Mouse (Mus musculus): ENCODE measurements around the gene Uqcc2. TPM values are rescaled to one million over a fixed set of nuclear protein-coding genes. Genes with fewer than 3 reads are reported as not detected.

Gene Uqcc2
- polyA plus RNA-seq, 1 experiment from 2014 or later: 257 TPM

DNA sequence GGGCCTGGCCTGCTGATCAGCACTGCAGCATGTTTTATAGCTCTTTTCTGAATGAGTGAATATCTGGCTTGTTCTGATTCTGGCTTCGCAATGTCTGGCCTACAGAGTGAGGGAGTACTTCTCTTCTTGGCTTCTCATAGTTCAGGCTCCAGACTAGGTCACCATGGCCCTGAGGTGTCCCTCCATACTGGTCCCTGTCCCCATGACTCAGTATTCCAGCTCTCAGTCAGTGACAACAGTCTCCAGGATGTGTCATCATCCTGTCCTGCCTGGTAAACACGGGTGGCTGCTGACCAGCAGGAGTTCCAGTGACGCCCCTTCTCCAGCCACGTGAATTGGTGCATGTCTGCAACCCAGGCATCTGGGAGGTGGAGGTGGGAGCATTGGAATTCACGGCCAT lies 37.4 kb upstream of the Uqcc2 start:
- no peaks in the 10 kb centered on the region for H3K9me3 ChIP-seq
- H3K4me3 ChIP-seq: no peak overlapping the region
- peaks cover 9% of the 10 kb centered on the region; the same call in 1 of the 2 replicates for H3K4me1 ChIP-seq
- H3K9ac ChIP-seq: no peak overlapping the region
- H3K4me2 ChIP-seq: no peak overlapping the region
- no peak for ATAC-seq (ENCODE audit: borderline replicate concordance, extremely low read depth, low FRiP score, low TSS enrichment)
- no peaks in the 10 kb centered on the region for H3K36me3 ChIP-seq
- 63% methylated on average over 5 of the region's 5 CpGs for WGBS
- H3K27ac ChIP-seq: no peak overlapping the region
- no peaks in the 10 kb centered on the region for H3K27me3 ChIP-seq

DNA sequence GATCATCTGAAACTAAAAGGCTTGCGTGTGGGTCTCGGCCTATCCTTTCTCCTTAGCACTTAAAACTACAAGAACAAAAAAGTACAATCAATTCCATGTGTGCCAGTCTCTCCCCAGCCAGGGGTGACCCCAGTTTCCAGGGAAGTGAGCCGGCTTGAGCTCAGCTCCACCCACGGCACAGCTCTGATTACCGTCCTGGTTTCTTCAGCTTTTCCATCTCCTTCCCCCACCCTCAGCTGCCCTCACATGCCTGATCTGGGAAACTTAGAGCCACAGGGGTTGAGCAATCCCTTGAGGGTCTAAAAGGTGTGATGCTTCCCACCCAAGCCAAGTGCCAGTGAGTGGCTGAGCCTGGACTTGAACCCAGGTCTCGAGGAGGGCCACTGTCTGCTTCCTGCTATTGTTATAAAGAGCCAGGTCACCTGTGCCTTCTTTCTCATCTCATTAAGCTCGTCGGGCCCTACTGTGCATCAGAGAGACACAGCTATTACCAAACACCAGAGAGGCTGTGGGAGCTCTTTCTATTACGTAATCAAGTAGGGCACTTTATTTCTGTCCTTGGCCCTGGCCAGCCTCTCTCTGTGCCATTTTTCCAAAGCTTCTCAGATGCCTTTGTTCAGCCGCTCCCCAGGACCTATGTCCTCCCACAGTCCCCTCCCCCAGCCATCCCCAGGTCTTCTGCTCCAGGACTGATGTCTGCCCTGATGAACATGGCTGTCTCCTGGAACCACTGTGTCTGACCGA lies 36.4 kb upstream of the Uqcc2 start:
- WGBS: 66% methylated on average over 11 of the region's 11 CpGs
- no peaks in the 10 kb centered on the region for H3K4me1 ChIP-seq
- H3K4me2 ChIP-seq: no peak overlapping the region
- H3K4me3 ChIP-seq: no peak overlapping the region
- ATAC-seq (ENCODE audit: borderline replicate concordance, extremely low read depth, low FRiP score, low TSS enrichment): no peak
- H3K9me3 ChIP-seq: no peaks in the 10 kb centered on the region
- no peak overlapping the region for H3K9ac ChIP-seq
- no peak overlapping the region for H3K27ac ChIP-seq
- no peaks in the 10 kb centered on the region for H3K36me3 ChIP-seq
- no peaks in the 10 kb centered on the region for H3K27me3 ChIP-seq

DNA sequence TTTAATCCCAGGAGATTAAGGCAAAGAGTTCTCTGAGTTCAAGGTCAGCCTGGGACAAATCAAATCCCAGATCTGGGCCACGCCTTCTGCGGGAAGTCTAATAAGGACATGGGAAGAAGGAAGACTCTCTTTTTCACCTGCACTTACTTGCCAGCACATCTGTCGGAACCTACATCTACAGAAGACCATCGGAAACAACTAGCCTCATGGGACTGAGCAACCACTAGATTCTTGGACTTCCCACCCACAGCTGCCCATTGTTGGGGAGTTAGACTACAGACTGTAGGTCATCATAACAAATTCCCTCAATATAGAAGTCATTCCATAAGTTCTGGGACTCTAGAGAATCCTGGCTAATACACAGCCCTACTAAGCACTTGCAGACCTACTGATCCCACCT lies 34.9 kb upstream of the Uqcc2 start:
- H3K4me1 ChIP-seq: no peaks in the 10 kb centered on the region

DNA sequence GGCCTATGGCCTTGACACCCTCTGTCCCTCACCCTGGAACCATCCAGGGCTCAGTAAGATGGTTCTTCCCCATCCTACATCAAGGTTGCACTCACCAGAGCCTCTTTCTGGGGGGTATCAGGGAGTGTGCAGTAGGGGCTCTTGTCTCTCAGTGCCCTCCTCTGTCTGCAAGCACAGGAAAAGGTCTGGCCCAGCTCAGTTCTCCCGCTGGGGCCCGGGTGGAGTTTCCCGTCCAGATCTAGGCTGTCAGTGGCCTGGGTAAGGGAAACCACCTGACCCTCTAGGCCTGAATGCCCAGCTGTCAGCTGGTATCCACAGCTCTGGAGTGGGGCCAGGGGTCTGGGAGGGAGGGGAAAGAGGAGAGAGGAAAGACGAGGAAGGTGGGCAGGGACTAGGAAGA lies 33.8 kb upstream of the Uqcc2 start, which contains the start of gene Ip6k3:
Gene Ip6k3 (minus strand): TSS at position 251 of the 400 bp plus-strand sequence.
- WGBS: 42% methylated on average over 4 of the region's 4 CpGs
- ATAC-seq (ENCODE audit: borderline replicate concordance, extremely low read depth, low FRiP score, low TSS enrichment): no peak
- Histone ChIP-seq H3K9ac (no peak within 1 kb of the TSS), H3K36me3 (no peaks in the 10 kb centered on the region), H3K4me3 (no peak within 1 kb of the TSS), H3K27ac (no peak within 1 kb of the TSS), H3K27me3 (no peaks in the 10 kb centered on the region), H3K9me3 (no peaks in the 10 kb centered on the region), H3K4me2 (no peak within 1 kb of the TSS), H3K4me1 (no peaks in the 10 kb centered on the region)

More for the DNA sequence above, 34.9 kb upstream of the Uqcc2 start:
- WGBS: 85% methylated on average over 4 of the region's 4 CpGs
- ATAC-seq (ENCODE audit: borderline replicate concordance, extremely low read depth, low FRiP score, low TSS enrichment): no peak
- Histone ChIP-seq H3K4me3 (no peak overlapping the region), H3K9ac (no peak overlapping the region), H3K4me2 (no peak overlapping the region), H3K9me3 (no peaks in the 10 kb centered on the region), H3K27ac (no peak overlapping the region), H3K36me3 (no peaks in the 10 kb centered on the region), H3K27me3 (no peaks in the 10 kb centered on the region)

DNA sequence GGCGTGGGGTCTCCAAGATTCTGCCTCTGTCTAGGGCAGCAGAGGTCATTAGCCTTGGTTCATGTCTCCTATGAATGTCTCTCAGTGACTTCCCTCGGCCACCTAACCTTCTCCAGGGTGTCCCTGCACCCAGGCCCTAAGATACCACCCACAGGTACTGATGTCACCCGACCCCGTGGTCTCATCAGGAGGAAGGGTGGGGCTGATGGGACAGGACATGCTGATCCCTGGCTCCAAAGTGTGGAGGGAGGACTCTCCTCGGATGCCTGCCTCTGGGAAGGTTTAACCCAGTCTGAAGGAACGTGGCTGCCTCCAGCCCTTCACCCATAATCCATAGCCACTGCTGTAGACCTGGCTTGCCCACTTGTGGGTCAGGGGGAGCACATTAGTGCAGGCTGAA lies 33.2 kb upstream of the Uqcc2 start:
- Histone ChIP-seq H3K27ac (no peak overlapping the region), H3K27me3 (no peaks in the 10 kb centered on the region), H3K4me3 (no peak overlapping the region), H3K9ac (no peak overlapping the region), H3K36me3 (no peaks in the 10 kb centered on the region), H3K4me1 (no peaks in the 10 kb centered on the region), H3K9me3 (no peaks in the 10 kb centered on the region), H3K4me2 (no peak overlapping the region)
- ATAC-seq (ENCODE audit: borderline replicate concordance, extremely low read depth, low FRiP score, low TSS enrichment): no peak
- WGBS: 64% methylated on average over 6 of the region's 6 CpGs

DNA sequence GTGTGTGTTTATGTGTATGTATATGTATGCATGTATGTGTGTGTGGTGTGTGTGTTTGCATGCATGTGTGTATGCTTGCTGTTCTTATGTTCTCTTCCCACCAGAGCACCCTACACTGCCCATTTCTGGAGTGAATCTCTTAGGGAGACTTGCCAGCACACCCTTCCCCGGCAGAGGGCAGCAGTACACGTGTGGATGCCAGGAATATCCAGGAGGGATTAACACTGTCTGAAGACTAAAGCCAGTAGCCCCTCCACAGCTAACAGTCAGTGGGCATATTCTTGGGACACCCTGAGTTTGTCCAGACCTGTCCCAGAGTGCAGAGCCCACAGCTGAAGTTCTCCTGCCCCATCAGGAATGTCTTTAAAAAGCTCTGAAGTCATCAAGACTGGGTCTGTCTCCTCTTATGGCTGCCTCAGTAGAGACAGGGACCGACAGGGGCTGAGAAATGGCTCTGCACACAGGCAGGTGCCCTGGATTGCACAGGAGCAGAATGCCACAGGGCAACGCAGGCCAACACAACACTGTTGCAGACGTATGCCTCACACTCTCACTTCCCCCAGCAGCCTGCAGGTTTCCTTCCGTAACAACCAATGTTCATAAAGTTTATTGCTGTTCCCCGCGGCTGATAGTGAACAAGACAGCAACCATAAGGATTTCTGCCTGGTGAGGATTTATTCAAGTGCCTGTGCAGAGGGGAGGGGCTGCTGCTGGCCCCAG lies 31.5 kb upstream of the Uqcc2 start:
- Histone ChIP-seq H3K27me3 (no peaks in the 10 kb centered on the region), H3K27ac (no peak overlapping the region), H3K4me2 (no peak overlapping the region), H3K4me3 (no peak overlapping the region), H3K4me1 (no peaks in the 10 kb centered on the region), H3K36me3 (no peaks in the 10 kb centered on the region), H3K9me3 (no peaks in the 10 kb centered on the region), H3K9ac (no peak overlapping the region)
- ATAC-seq (ENCODE audit: borderline replicate concordance, extremely low read depth, low FRiP score, low TSS enrichment): no peak
- WGBS: 55% methylated on average over 8 of the region's 8 CpGs

DNA sequence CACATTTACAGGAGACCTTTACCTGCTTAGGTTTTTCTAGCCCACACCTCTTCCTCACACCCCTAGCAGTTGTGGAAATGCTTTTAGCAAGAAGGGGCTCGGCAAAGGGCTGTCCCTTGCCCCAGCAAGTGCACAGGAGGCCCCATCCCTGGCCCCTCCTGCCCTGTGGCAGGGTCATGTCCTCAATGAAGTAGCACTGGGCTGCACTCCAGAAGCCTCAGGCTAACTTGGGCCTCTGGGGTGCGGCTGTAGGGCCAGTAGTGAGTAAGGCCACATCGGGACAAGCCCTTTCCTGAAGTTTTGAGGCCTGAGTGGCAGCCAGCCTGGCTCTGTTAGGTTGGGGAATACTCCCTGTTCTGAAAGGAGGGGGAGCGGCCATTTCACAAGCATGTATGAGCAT lies 27.2 kb upstream of the Uqcc2 start:
- Histone ChIP-seq H3K27ac (no peak overlapping the region), H3K27me3 (no peaks in the 10 kb centered on the region), H3K9ac (no peak overlapping the region), H3K4me1 (no peaks in the 10 kb centered on the region), H3K36me3 (no peaks in the 10 kb centered on the region), H3K4me3 (no peak overlapping the region), H3K9me3 (no peaks in the 10 kb centered on the region), H3K4me2 (no peak overlapping the region)
- no peak for ATAC-seq (ENCODE audit: borderline replicate concordance, extremely low read depth, low FRiP score, low TSS enrichment)
- WGBS: 56% methylated on average over 4 of the region's 4 CpGs

DNA sequence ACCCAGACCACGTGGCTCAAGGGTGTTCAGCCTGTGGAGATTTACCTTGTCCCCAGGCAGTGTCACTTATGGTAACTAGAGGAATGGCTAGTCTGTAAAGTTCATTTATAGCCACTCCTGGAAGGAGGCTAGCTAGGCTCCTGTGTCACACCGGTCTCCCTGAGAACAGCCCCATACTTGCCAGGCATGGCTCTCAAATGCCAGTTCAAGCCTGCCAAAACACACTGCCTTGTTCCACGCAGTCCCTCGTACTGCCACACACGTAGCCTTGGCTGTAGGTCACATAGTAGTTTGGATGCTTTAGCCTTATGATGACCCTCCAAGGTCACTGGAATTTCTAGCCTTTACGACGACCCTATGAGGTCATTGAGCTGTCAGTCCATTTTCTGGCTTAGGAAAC lies 25.5 kb upstream of the Uqcc2 start:
- Histone ChIP-seq H3K27me3 (no peaks in the 10 kb centered on the region), H3K9ac (no peak overlapping the region), H3K4me3 (no peak overlapping the region), H3K4me2 (no peak overlapping the region), H3K27ac (no peak overlapping the region), H3K36me3 (no peaks in the 10 kb centered on the region), H3K9me3 (no peaks in the 10 kb centered on the region), H3K4me1 (peaks cover 2% of the 10 kb centered on the region; the same call in 1 of the 2 replicates)
- WGBS: 67% methylated on average over 7 of the region's 7 CpGs
- ATAC-seq (ENCODE audit: borderline replicate concordance, extremely low read depth, low FRiP score, low TSS enrichment): no peak

DNA sequence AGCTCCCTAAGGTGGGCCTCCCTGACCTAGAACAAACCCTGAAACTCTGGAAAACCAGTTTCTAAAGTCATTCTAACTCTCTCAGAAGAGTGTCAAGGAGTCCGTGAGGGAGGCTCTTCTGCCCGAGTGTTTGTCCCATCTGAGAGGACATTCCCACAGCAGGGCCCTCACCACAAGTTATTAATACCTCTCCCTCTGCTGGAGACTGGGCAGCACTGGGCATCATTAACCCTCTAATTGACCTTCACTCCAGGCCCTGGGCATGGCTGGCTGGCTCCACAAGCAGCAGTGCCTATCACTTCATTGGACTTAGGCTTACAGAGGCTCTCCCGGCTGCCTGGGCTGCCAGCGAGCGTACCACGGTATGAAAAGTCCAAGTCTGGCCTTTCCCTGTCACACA lies 24.7 kb upstream of the Uqcc2 start:
- no peak overlapping the region for H3K4me3 ChIP-seq
- no peak overlapping the region for H3K9ac ChIP-seq
- H3K27me3 ChIP-seq: no peaks in the 10 kb centered on the region
- no peaks in the 10 kb centered on the region for H3K36me3 ChIP-seq
- no peaks in the 10 kb centered on the region for H3K9me3 ChIP-seq
- ATAC-seq (ENCODE audit: borderline replicate concordance, extremely low read depth, low FRiP score, low TSS enrichment): no peak
- whole genome bisulfite sequencing: 81% methylated on average over 6 of the region's 6 CpGs
- H3K4me2 ChIP-seq: no peak overlapping the region
- H3K27ac ChIP-seq: no peak overlapping the region
- peaks cover 10% of the 10 kb centered on the region; the same call in 1 of the 2 replicates for H3K4me1 ChIP-seq

DNA sequence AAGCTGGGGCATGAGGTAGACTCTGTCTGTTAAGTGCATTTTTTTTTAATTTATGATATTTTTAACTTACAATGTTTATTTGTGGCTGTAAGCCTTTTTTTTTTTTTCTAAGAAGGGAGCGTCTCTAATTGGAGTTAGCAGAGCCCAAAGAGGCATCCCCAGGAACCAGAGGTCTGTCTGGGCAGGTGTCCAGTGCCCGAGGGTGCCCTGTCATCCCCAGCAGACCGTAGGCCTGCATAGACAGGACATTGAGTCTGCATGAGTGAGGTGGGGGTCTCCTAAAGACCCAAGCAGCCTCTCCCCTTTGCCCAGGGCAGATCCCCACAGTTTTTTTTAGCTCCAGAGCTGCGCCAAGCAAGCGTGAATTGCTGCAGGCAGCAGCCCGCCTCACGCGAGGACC lies 22.0 kb upstream of the Uqcc2 start:
- no peaks in the 10 kb centered on the region for H3K27me3 ChIP-seq
- no peak overlapping the region for H3K4me3 ChIP-seq
- no peak for ATAC-seq (ENCODE audit: borderline replicate concordance, extremely low read depth, low FRiP score, low TSS enrichment)
- no peaks in the 10 kb centered on the region for H3K9me3 ChIP-seq
- no peak overlapping the region for H3K9ac ChIP-seq
- no peaks in the 10 kb centered on the region for H3K36me3 ChIP-seq
- H3K4me1 ChIP-seq: peaks cover 13% of the 10 kb centered on the region; the same call in 1 of the 2 replicates
- H3K4me2 ChIP-seq: no peak overlapping the region
- 73% methylated on average over 8 of the region's 8 CpGs for WGBS
- H3K27ac ChIP-seq: no peak overlapping the region

DNA sequence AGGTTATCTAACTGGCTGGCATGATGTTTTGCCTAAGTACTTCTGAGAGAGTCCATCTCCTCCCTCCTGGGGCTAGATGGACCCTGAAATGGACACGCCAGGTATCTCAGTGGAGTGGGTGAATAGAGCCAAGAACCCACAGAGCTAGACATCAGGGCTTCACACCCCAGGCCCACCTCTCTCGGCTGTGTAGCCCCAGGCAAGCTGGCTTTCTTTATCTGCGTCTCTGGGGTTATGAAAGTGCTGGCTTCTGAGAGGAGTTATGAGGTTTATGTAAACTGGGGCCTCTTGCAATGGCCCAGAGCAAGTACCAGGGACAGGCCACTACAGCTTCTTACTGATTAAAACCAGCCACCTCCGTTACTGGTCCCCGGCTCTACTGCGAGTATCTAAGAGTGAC lies 21.2 kb upstream of the Uqcc2 start:
- Histone ChIP-seq H3K9ac (no peak overlapping the region), H3K4me1 (peaks cover 13% of the 10 kb centered on the region; the same call in 1 of the 2 replicates), H3K9me3 (no peaks in the 10 kb centered on the region), H3K4me2 (no peak overlapping the region), H3K27me3 (no peaks in the 10 kb centered on the region), H3K36me3 (no peaks in the 10 kb centered on the region), H3K27ac (no peak overlapping the region), H3K4me3 (no peak overlapping the region)
- 65% methylated on average over 6 of the region's 6 CpGs for WGBS
- ATAC-seq (ENCODE audit: borderline replicate concordance, extremely low read depth, low FRiP score, low TSS enrichment): no peak

DNA sequence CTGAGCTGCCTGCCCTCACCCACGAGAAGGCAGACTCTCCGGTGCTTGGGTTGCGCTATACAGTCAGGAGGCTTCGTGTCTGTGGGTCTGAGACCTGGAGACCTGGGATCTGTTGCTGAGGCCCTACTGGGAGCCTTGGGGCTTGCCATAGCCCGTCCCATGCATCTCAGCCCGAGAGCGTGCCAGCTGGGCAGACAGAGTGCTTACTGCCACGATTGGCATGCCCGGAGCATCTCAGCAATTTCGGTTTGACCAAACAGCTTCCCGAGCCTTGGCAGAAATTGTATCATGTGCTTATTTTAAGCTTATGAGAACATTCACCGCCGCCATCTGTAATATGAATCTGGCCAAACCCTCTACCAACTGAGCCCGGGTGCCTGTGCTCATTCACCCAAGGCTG lies 20.5 kb upstream of the Uqcc2 start:
- H3K27ac ChIP-seq: no peak overlapping the region
- no peak for ATAC-seq (ENCODE audit: borderline replicate concordance, extremely low read depth, low FRiP score, low TSS enrichment)

More for the DNA sequence above, 20.5 kb upstream of the Uqcc2 start:
- no peaks in the 10 kb centered on the region for H3K9me3 ChIP-seq
- no peak overlapping the region for H3K4me3 ChIP-seq
- no peak overlapping the region for H3K9ac ChIP-seq
- H3K4me2 ChIP-seq: no peak overlapping the region
- H3K4me1 ChIP-seq: peaks cover 13% of the 10 kb centered on the region; the same call in 1 of the 2 replicates
- H3K27me3 ChIP-seq: no peaks in the 10 kb centered on the region
- no peaks in the 10 kb centered on the region for H3K36me3 ChIP-seq
- 86% methylated on average over 14 of the region's 14 CpGs for WGBS

All from lung, embryonic 15.5 days (tissue).